Mouse (Mus musculus) cortical plate, adult 2 months (tissue): ENCODE results near the gene Ints7. TPM values are rescaled to one million over a fixed set of nuclear protein-coding genes. Genes with fewer than 3 reads are reported as not detected.

Source experiments
- H3K27ac ChIP-seq: fragments of 200-500 bp; 2 replicates; pipeline ENCODE4 v1.5.1; 2012; ENCODE audit warnings: low read length, control low read depth, inconsistent platforms; ENCODE audit not compliant: insufficient read depth
- H3K4me1 ChIP-seq: fragments of 200-500 bp; 2 replicates; pipeline ENCODE4 v1.6.1; 2011; ENCODE audit warnings: low read length; ENCODE audit not compliant: control insufficient read depth, insufficient read depth
- H3K4me3 ChIP-seq: fragments of 200-500 bp; 2 replicates; pipeline ENCODE4 v1.5.1; 2011; ENCODE audit warnings: mild to moderate bottlenecking, low read length, control low read depth; ENCODE audit not compliant: insufficient read depth
- CTCF ChIP-seq: fragments of 200-500 bp; IDR thresholded peaks from 2 replicates; pipeline ENCODE4 v1.5.1; 2011; ENCODE audit warnings: mild to moderate bottlenecking, control low read depth, low read length; ENCODE audit not compliant: insufficient read depth; ENCODE audit errors: extremely low read depth
- POLR2A ChIP-seq: fragments of 200-500 bp; IDR thresholded peaks from 2 replicates; pipeline ENCODE4 v1.6.1; 2011; ENCODE audit warnings: mild to moderate bottlenecking, low read length, control low read depth; ENCODE audit not compliant: insufficient read depth; ENCODE audit errors: extremely low read depth
- polyA plus RNA-seq: library from polyadenylated mRNA; depleted of rRNA; stranded (reverse); fragments of >200 nt; gene quantifications from 2 replicates; pipeline ENCODE4 v1.2.3, GENCODE M21; 2012; rRNA removed

Ints7 gene
- polyA plus RNA-seq, result 47.3 and 50.6 TPM in 2 replicates

- H3K27ac ChIP-seq, result peak within 1 kb of the TSS; percentile 44
- H3K4me3 ChIP-seq, result peak within 1 kb of the TSS; percentile 49
- TF ChIP-seq POLR2A (peak; percentile 89), CTCF (peak; percentile 74)
- no peaks in the 10 kb centered on the region for H3K4me1 ChIP-seq
Measured at GRCm38 (mm10) chr1:191575458-191576247, at the start of gene Ints7, which contains the start of gene Dtl. Ints7 (plus strand) TSS chr1:191575636. Dtl (minus strand) TSS chr1:191575544.

- TF ChIP-seq POLR2A (no peak), CTCF (no peak)
- H3K27ac ChIP-seq, result no peak overlapping the region
Measured at GRCm38 (mm10) chr1:191527089-191527488, 48.3 kb upstream of the Ints7 start.

DNA sequence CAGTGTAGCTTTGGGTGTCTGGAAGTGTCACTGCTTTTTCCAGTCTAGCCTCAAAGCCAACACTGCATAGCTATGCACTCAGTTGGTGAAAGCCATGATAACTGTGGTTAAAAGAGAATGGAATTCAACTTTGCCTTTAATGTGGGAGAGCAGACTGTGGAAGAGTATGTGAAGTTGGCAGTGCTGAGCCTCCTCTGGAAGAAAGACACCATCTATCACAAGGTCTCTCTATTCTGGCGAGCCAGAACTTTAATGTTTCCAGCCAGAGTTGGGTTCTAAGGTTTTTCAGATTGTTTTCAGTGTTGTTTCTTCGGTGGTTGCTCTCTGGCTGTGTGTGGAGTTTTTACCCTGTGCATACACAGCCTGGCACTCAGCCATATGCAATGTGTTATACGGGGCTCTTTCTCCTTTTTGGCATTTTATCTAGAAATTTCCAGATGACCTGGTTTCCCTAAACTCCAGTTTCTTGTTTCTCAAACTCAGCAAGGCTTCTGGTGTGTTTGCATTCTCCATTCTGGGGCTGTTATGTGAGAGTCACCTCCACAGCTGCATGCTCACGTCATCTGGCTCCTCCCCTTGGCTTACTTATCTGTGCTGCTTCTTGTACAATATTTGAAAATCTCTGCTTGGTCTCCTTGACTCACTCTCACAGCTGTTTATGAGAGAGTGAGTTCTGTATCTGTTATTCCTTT lies 47.4 kb upstream of the Ints7 start:
- H3K27ac ChIP-seq, result 0 out of 2 replicates have a peak overlapping the region, but pooled peaks have one; percentile 25
- H3K4me3 ChIP-seq, result no peak overlapping the region
- TF ChIP-seq POLR2A (no peak), CTCF (no peak)
- peaks cover 7% of the 10 kb centered on the region; the same call in 1 of the 2 replicates for H3K4me1 ChIP-seq

More at GRCm38 (mm10) chr1:191527089-191527488, 48.3 kb upstream of the Ints7 start:
- peaks cover 7% of the 10 kb centered on the region; the same call in 1 of the 2 replicates for H3K4me1 ChIP-seq
- no peak overlapping the region for H3K4me3 ChIP-seq

GRCm38 (mm10) chr1:191529406-191529805 lies 46.0 kb upstream of the Ints7 start:
- TF ChIP-seq POLR2A, result no peak
- no peak overlapping the region for H3K27ac ChIP-seq
- peaks cover 7% of the 10 kb centered on the region; the same call in 1 of the 2 replicates for H3K4me1 ChIP-seq
- no peak overlapping the region for H3K4me3 ChIP-seq

GRCm38 (mm10) chr1:191531023-191531422 lies 44.4 kb upstream of the Ints7 start:
- TF ChIP-seq CTCF, result no peak
- no peak for TF ChIP-seq POLR2A
- Histone ChIP-seq H3K4me3 (no peak overlapping the region), H3K27ac (no peak overlapping the region), H3K4me1 (peaks cover 8% of the 10 kb centered on the region; the same call in 1 of the 2 replicates)

DNA sequence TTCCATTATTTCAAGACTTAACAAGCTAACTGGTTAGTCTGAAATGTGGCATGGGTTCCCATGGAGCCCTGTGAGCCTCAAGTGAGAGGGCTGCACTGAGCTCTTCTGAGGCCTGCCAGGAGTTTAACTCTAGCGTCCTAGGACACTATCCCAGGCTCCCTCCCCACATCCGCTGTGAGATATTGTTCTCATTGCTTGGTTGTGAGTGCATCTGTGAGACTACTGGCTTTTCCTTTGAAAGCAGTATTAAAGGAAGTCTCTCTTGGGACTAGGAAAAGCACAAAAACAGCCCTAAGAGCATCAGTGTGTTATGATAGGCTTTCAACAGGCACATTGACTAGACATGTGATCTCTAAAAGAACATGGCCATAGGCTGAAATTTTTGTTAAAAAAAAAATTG lies 40.5 kb upstream of the Ints7 start:
- Histone ChIP-seq H3K4me1 (0 out of 2 replicates have a peak, but pooled peaks cover 2% of the 10 kb centered on the region), H3K4me3 (no peak overlapping the region), H3K27ac (no peak overlapping the region)
- no peak for TF ChIP-seq POLR2A
- no peak for TF ChIP-seq CTCF

DNA sequence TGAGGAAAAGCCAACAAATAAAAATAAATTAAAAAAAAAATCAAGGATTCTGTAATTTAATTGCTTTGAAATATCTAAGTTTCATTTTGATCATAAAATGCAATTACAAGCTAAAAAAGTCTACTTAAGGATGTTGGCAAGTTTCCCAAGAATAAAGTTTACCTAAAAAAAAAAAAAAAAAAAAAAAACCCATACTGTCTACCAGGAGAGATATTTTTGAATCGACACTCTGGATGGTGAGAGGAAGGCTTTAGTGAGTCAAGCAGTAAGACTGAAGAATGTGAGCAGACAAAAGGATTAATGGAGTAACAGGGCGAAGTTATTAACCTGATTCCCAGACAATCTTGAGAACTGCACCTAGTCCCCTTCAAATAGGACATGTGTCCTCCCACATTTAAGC lies 35.1 kb upstream of the Ints7 start:
- Histone ChIP-seq H3K27ac (peak overlapping the region; percentile 62), H3K4me3 (peak overlapping the region; percentile 45), H3K4me1 (peaks cover 5% of the 10 kb centered on the region; the same call in 1 of the 2 replicates)
- TF ChIP-seq POLR2A (no peak), CTCF (no peak)

GRCm38 (mm10) chr1:191541014-191541413 lies 34.4 kb upstream of the Ints7 start:
- Histone ChIP-seq H3K4me3 (peak overlapping the region; percentile 45), H3K27ac (peak overlapping the region; percentile 76), H3K4me1 (peaks cover 4% of the 10 kb centered on the region; the same call in 1 of the 2 replicates)
- TF ChIP-seq CTCF (no peak), POLR2A (peak; percentile 57)

DNA sequence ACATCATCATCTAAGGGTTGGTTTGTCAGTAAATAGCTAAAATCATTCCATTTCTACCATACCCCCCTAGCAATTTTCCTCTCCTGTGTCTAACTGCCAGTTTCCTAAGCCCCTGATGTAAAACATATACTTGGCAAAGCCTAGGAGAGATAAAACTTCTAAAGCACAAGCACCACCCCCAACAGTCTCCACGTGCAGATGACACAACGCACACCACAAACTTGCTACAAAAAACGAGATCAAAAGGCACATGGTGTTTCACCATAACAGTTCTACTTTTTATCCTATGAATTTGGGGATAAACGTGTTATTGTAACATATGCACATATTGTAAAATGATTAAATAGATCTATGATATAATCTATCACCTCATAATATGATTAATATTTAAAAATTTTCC lies 33.8 kb upstream of the Ints7 start:
- Histone ChIP-seq H3K27ac (no peak overlapping the region), H3K4me3 (no peak overlapping the region), H3K4me1 (peaks cover 3% of the 10 kb centered on the region; the same call in 1 of the 2 replicates)
- TF ChIP-seq POLR2A (no peak), CTCF (no peak)
